Mouse (Mus musculus) lung, embryonic 16.5 days (tissue): ENCODE data around the gene Gm3776. TPM values are rescaled to one million over a fixed set of nuclear protein-coding genes. Genes with fewer than 3 reads are reported as not detected.
"Not testable (repeated sequence)": the region's sequence is repeated elsewhere in the genome, so short reads cannot be mapped to it uniquely, and the experiment has no call there.

Experiments
- ATAC-seq: fragments of 200-750 bp; cut with Nextera tagmentation; 2 replicates; pipeline ENCODE4 v1.8.0; 2017; ENCODE audit warnings: low read depth, mild to moderate bottlenecking, moderate library complexity
- H3K27ac ChIP-seq: fragments of 300-500 bp; sonication (generic); 2 replicates; pipeline ENCODE4 v1.5.1; 2014; ENCODE audit warnings: mild to moderate bottlenecking, control low read depth, low read length
- H3K27me3 ChIP-seq: fragments of 300-500 bp; sonication (generic); 2 replicates; pipeline ENCODE4 v1.6.1; 2014; ENCODE audit warnings: low read depth, low read length, mixed read lengths; ENCODE audit not compliant: control insufficient read depth, insufficient read depth
- H3K36me3 ChIP-seq: fragments of 300-500 bp; sonication (generic); 2 replicates; pipeline ENCODE4 v1.6.1; 2014; ENCODE audit warnings: low read length; ENCODE audit not compliant: control insufficient read depth, insufficient read depth
- H3K4me1 ChIP-seq: fragments of 300-500 bp; sonication (generic); replicated peaks from 2 replicates; pipeline ENCODE4 v1.6.1; 2014; ENCODE audit warnings: low read length, mixed read lengths; ENCODE audit not compliant: control insufficient read depth, insufficient read depth
- H3K4me2 ChIP-seq: fragments of 300-500 bp; sonication (generic); 2 replicates; pipeline ENCODE4 v1.6.1; 2014; ENCODE audit warnings: low read depth, low read length, control low read depth
- H3K4me3 ChIP-seq: fragments of 300-500 bp; sonication (generic); 2 replicates; pipeline ENCODE4 v1.5.1; 2014; ENCODE audit warnings: mild to moderate bottlenecking, low read length, control low read depth
- H3K9ac ChIP-seq: fragments of 300-500 bp; sonication (generic); 2 replicates; pipeline ENCODE4 v1.6.1; 2014; ENCODE audit warnings: low read length, control low read depth
- H3K9me3 ChIP-seq: fragments of 300-500 bp; sonication (generic); 2 replicates; pipeline ENCODE4 v1.6.1; 2016; ENCODE audit warnings: low read length; ENCODE audit not compliant: control insufficient read depth
- WGBS: fragments of 180-500 bp; shearing (Covaris S2); extraction: QIAGEN DNeasy Blood & Tissue Kit; methylation state at CpG from one replicate; pipeline ENCODE4 v1.1.7; 2014; 5-methylcytosine and 5-hydroxymethylcytosine counted together
- polyA plus RNA-seq: library from polyadenylated mRNA; unstranded; fragments of >200 nt; fragmentation: Nextera tagmentation; extraction: Ambion mirVana; gene quantifications from 2 replicates; pipeline ENCODE4 v1.2.1, GENCODE M21; 2015

Gene Gm3776
- polyA plus RNA-seq, 1 experiment from 2014 or later = not detected

DNA sequence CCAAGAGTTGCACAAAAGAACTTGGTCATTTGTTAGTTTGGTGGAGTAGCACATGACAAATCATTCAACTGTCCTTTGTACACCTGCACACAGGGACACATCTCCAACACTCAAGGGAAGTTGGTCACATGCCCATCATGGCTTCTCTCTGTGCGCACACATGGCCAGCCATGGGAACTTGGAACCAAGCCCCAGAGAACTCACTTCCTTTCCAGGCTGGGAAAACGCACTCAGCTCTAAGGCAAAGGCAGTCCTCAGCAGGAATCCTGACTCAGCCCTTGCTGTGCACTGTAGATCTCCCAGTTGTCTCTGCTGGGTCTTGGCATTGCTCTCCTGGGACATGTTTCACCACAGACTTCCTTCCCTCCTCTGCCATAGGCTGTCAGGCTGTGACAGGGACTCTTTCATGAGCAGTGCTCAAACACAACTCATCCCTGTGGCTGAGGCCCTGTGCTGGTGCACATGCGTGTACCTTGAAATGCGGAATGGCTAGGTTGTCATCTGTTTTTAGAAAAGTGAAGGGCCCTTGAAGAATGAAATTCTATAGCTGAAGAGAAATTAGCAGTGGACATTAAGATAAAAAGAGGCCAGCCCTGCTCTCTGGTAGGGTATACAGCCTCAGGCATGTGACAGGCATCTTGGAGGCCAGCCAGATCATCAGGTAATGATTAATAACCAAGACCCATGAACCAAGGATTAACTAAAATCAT is 25.2 kb downstream of the Gm3776 start:
- not testable (repeated sequence) for H3K9ac ChIP-seq, H3K27me3 ChIP-seq, H3K4me1 ChIP-seq, H3K4me3 ChIP-seq, H3K36me3 ChIP-seq, H3K4me2 ChIP-seq, H3K27ac ChIP-seq, H3K9me3 ChIP-seq
- 58% methylated on average over 4 of the region's 4 CpGs for WGBS
- ATAC-seq = peak; percentile 65; the same call in 1 of the 2 replicates

DNA sequence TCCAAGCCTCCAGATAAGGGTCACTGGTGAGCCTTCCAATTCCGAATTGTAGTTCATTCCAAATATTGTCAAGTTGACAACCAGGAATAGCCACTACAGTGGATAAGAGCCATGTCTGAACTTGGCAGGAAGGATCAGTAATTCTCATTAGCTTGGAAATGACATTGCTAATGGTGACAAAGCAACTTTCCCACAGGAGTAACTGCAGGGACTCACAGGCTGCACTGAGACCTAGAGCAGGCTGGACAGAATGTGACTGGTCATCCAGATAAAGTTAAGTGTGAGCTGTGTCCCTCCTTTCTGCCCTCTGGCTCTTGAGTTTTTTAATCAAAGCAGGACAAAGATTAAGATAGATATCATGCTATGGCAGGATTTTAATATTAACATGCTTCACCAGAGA is 32.1 kb downstream of the Gm3776 start:
- not testable (repeated sequence) for H3K27me3 ChIP-seq, H3K27ac ChIP-seq, H3K4me3 ChIP-seq, H3K4me2 ChIP-seq, H3K36me3 ChIP-seq, H3K9me3 ChIP-seq, H3K9ac ChIP-seq, H3K4me1 ChIP-seq, ATAC-seq
- WGBS = no CpG with 5 or more reads among the region's 1 CpGs

DNA sequence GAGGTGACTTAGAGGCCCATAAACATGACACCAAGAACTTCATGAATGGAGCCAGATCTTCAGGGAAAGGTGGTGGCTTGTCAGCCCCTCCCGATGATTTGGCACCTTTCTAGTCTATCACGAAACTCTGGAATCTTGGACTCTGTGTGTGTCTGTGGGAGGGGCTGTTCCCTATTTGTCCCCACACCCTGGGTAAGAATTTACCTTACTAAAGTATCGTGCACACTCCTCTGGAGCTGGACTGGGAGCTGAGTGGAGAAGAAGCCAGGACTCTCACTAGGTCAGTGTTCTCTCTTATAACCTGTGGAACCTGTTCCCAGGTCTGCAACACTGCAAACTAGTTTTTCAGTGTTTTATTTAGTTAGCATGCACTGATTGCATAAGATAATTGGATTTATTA is 32.8 kb downstream of the Gm3776 start, which contains the start of gene Gm10639:
Gm10639 (plus strand) TSS at position 201 of the 400 bp plus-strand sequence.
- H3K27ac ChIP-seq, H3K27me3 ChIP-seq, H3K4me3 ChIP-seq, H3K36me3 ChIP-seq, H3K4me1 ChIP-seq, H3K4me2 ChIP-seq, H3K9ac ChIP-seq, H3K9me3 ChIP-seq: not testable (repeated sequence)
- WGBS = 62% methylated on average over 3 of the region's 3 CpGs
- peak; percentile 61; the same call in 1 of the 2 replicates for ATAC-seq

DNA sequence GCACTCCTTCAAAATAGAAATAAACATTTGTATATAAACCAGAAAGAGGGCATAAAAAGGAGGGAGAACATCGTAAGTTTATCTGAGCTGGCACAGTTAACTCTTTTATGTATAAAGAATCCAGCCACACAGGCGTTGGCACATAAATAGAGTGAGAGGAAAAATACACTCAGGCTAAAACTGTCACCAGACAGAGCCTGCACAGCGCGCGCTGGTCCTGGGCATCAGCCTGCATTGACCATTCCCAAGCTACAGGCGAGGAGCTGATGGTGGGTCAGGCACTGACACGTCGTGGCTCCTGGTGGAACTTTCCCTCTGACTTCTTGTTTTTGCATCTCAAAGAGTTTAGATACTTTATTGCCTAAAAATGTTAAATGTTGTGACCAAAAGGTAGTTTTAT is 35.5 kb downstream of the Gm3776 start:
- 68% methylated on average over 8 of the region's 8 CpGs for WGBS
- not testable (repeated sequence) for H3K4me1 ChIP-seq, H3K36me3 ChIP-seq, H3K27ac ChIP-seq, H3K9me3 ChIP-seq, H3K4me3 ChIP-seq, H3K4me2 ChIP-seq, H3K9ac ChIP-seq, H3K27me3 ChIP-seq
- ATAC-seq = peak; percentile 47; the same call in 1 of the 2 replicates

DNA sequence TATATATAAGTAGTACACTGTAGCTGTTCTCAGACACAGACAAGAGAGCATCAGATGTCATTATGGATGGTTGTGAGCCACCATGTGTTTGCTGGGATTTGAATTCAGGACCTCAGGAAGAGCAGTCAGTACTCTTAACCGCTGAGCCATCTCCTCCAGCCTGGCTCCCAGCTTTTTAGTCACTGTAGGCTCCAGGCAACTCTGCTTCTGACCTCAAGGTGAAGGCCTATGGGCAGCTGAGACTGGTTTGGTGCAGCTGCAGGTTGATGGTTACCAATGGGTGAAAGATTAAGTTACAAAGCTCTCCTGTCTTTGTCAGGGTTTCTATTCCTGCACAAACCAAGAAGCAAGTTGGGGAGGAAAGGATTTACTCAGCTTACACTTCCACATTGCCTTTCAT is 36.8 kb downstream of the Gm3776 start:
- 50% methylated on average over 1 of the region's 1 CpGs for WGBS
- H3K9ac ChIP-seq, ATAC-seq: not testable (repeated sequence)

GRCm38 (mm10) chr9:78294781-78295180 is 37.9 kb downstream of the Gm3776 start:
- not testable (repeated sequence) for H3K27ac ChIP-seq, H3K36me3 ChIP-seq, H3K4me3 ChIP-seq, ATAC-seq, H3K9me3 ChIP-seq, H3K4me1 ChIP-seq, H3K4me2 ChIP-seq, H3K9ac ChIP-seq, H3K27me3 ChIP-seq
- 73% methylated on average over 4 of the region's 7 CpGs for WGBS

More for the DNA sequence above, 36.8 kb downstream of the Gm3776 start:
- H3K36me3 ChIP-seq, H3K9me3 ChIP-seq, H3K4me3 ChIP-seq, H3K4me2 ChIP-seq, H3K27me3 ChIP-seq, H3K4me1 ChIP-seq, H3K27ac ChIP-seq: not testable (repeated sequence)

- H3K4me2 ChIP-seq, H3K27ac ChIP-seq, H3K9ac ChIP-seq, ATAC-seq, H3K36me3 ChIP-seq, H3K9me3 ChIP-seq, H3K4me1 ChIP-seq, H3K27me3 ChIP-seq, H3K4me3 ChIP-seq: not testable (repeated sequence)
- WGBS = 6% methylated on average over 6 of the region's 6 CpGs
These were observed 39.2 kb downstream of the Gm3776 start for GRCm38 (mm10) chr9:78296089-78296488.

- ATAC-seq = no peak
- H3K36me3 ChIP-seq = no peaks in the 10 kb centered on the region
- 41% methylated on average over 1 of the region's 1 CpGs for WGBS
These were observed 41.3 kb downstream of the Gm3776 start for GRCm38 (mm10) chr9:78298232-78298631.

DNA sequence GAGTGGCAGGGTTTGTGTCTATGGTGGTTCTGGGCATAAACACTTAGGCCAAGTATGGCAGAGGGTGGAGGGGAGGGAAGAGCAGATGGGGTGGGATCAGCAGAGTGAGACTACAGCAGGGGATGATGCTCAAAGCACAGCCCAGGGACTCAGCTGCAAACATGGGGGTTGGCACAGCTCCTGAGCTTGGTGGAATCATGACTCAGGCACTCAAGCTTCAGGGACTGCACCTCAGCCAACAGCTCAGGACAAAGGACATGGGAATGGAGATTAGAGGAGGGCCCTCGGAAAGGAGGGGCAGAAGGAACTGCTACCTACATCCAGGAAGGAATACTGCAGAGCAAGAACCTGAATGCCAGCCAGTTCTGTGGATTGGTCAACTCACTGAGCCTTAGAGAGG is 42.2 kb downstream of the Gm3776 start:
- 48% methylated on average over 1 of the region's 1 CpGs for WGBS
- H3K27me3 ChIP-seq, H3K4me2 ChIP-seq, H3K27ac ChIP-seq, H3K9me3 ChIP-seq, ATAC-seq, H3K4me1 ChIP-seq, H3K9ac ChIP-seq, H3K36me3 ChIP-seq, H3K4me3 ChIP-seq: not testable (repeated sequence)

More at GRCm38 (mm10) chr9:78298232-78298631, 41.3 kb downstream of the Gm3776 start:
- no peaks in the 10 kb centered on the region for H3K27me3 ChIP-seq
- H3K4me2 ChIP-seq = no peak overlapping the region
- H3K9me3 ChIP-seq = no peaks in the 10 kb centered on the region
- H3K9ac ChIP-seq = no peak overlapping the region
- no peak overlapping the region for H3K27ac ChIP-seq
- H3K4me3 ChIP-seq = no peak overlapping the region
- no peaks in the 10 kb centered on the region for H3K4me1 ChIP-seq

DNA sequence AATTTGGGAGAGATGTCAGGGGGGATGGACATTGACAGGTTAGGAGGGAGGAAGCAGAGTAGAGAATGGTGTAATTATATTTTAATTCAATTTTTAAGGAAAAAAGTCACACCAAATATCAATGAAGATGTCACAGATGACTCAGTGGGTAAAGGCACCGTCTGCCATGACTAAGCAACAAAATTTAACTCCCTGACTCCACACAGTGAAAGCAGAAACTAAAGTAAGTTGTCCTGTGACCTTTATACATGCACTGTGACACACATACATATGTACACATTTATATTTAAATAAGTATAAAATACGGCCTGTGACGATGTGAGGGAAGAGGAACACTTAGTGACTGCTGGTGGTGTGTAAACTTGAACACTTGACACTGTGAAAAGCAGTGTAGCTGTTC is 51.2 kb downstream of the Gm3776 start:
- H3K4me1 ChIP-seq, H3K9ac ChIP-seq, H3K4me3 ChIP-seq, H3K4me2 ChIP-seq, H3K27me3 ChIP-seq, ATAC-seq, H3K9me3 ChIP-seq, H3K36me3 ChIP-seq, H3K27ac ChIP-seq: not testable (repeated sequence)
- WGBS = 81% methylated on average over 3 of the region's 3 CpGs
